Mouse (Mus musculus) small intestine, adult 2 months (tissue): ENCODE measurements at regions not wholly inside any gene's neighbourhood (a gene's known extent, or its start where the extent isn't known, plus 50 kb on each side); places are given as distances from the start of the nearest gene placed in this dataset.

Experiments
- CTCF ChIP-seq: fragments of 200-500 bp; IDR thresholded peaks from 2 replicates; pipeline ENCODE4 v1.5.1; 2012; ENCODE audit warnings: low read depth, mild to moderate bottlenecking, control low read depth, inconsistent platforms, low read length, moderate library complexity, mixed read lengths; ENCODE audit not compliant: insufficient replicate concordance, insufficient read length; ENCODE audit errors: extremely low read depth
- POLR2A ChIP-seq: fragments of 200-500 bp; IDR thresholded peaks from 2 replicates; pipeline ENCODE4 v1.6.1; 2012; ENCODE audit warnings: low read depth, mild to moderate bottlenecking, control low read depth, inconsistent platforms, low read length, moderate library complexity

DNA sequence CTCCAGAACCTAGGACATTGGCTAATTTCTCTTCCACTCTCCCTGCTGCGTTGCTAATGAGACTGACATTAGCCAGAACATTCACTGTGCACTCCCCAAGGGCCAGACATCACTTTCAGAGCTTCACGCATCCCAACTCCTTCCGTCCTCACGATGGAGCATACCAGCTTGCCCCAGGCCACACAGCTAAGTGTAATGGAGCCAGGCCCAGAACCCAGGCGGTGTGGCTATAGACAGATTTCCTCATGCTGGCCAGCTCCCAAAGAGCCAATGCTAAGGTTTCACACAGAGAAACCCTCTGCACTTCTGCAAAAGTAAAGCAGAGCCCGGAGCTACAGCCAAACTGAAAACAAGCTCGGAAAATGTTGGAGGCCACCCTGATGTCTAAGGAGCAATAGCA lies 139.1 kb downstream of the Vegfa start:
- TF ChIP-seq CTCF = no peak
- no peak for TF ChIP-seq POLR2A
